Mouse (Mus musculus): ENCODE results near the gene S100pbp.
A peak's percentile ranks its signal among the peaks of the same experiment; 100 is the strongest.

DNA sequence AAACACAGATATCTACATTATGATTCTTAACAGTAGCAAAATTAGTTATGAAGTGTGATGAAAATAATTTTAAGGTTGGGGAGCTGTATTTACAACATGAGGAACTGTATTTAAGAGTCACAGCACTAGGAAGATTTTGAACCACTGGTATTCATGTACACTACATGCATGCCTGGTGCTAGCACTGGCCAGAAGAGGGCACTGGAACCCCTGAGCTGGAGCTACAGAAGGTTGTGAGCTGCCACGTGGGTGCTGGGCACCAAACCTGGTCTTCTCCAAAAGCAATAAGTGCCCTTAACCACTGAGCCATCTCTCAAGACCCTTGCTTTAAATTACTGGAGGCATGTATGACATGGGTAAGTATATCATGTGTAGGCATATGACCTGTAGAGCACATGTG lies 17.0 kb downstream of the S100pbp start:
- TF ChIP-seq CTCF (conservative IDR thresholded peaks at IDR 0.05; ENCODE audit: low read length) (peak; percentile 12; the same call in 1 of the 2 replicates), NANOG (IDR thresholded peaks at IDR 0.05; ENCODE audit: borderline replicate concordance, low read length) (no peak)
